Mouse (Mus musculus): ENCODE results near the gene Etv1. TPM values are rescaled to one million over a fixed set of nuclear protein-coding genes. Genes with fewer than 3 reads are reported as not detected.

Gene Etv1
- total and polyA plus RNA-seq, 3 experiments = not detected

- TF ChIP-seq MEF2A (IDR thresholded peaks at IDR 0.05; ENCODE audit: extremely low read depth, insufficient replicate concordance, low read depth, low read length, poor library complexity, severe bottlenecking) (no peak), TBP (IDR thresholded peaks at IDR 0.05; ENCODE audit: low read depth, low read length) (no peak), USF1 (IDR thresholded peaks at IDR 0.05; ENCODE audit: low read depth, low read length) (no peak), RCOR1 (IDR thresholded peaks at IDR 0.05; ENCODE audit: low read depth, low read length) (no peak), CHD1 (IDR thresholded peaks at IDR 0.05; ENCODE audit: low read depth, low read length) (no peak), SIN3A (IDR thresholded peaks at IDR 0.05; ENCODE audit: low read length) (no peak), EP300 (IDR thresholded peaks at IDR 0.05; ENCODE audit: low read depth in 1 of 2, low read length in 2 of 2) (no peak), ZMIZ1 (IDR thresholded peaks at IDR 0.05; ENCODE audit: low read depth, low read length) (no peak), POLR2AphosphoS2 (IDR thresholded peaks at IDR 0.05; ENCODE audit: low read length) (no peak), POLR2A (IDR thresholded peaks at IDR 0.05; ENCODE audit: control insufficient read depth in 1 of 2, insufficient read depth in 1 of 2, low read depth in 1 of 2, low read length in 2 of 2, poor library complexity in 1 of 2) (no peak), HCFC1 (IDR thresholded peaks at IDR 0.05; ENCODE audit: low read depth, low read length) (no peak), MYB (IDR thresholded peaks at IDR 0.05; ENCODE audit: low read depth, low read length) (no peak), TCF12 (IDR thresholded peaks at IDR 0.05; ENCODE audit: low read depth, low read length) (no peak), MAFK (IDR thresholded peaks at IDR 0.05; ENCODE audit: borderline replicate concordance, low read depth, low read length) (no peak), BHLHE40 (IDR thresholded peaks at IDR 0.05; ENCODE audit: borderline replicate concordance, low read depth, low read length) (no peak), E2F4 (IDR thresholded peaks at IDR 0.05; ENCODE audit: borderline replicate concordance, low read depth, low read length) (no peak), CTCF (IDR thresholded peaks at IDR 0.05 in 2 of 3, conservative IDR thresholded peaks at IDR 0.05 in 1 of 3; ENCODE audit: control insufficient read depth in 1 of 3, insufficient read depth in 1 of 3, low read depth in 2 of 3, low read length in 3 of 3, poor library complexity in 1 of 3, severe bottlenecking in 1 of 3) (no peak), UBTF (IDR thresholded peaks at IDR 0.05; ENCODE audit: borderline replicate concordance, insufficient read depth, low read depth, low read length) (no peak)
- H3K27ac ChIP-seq (ENCODE audit: control insufficient read depth, low read depth, low read length) = no peak overlapping the region
- no peaks in the 10 kb centered on the region for H3K27me3 ChIP-seq (ENCODE audit: control insufficient read depth in 1 of 2, insufficient read depth in 2 of 2, low read length in 2 of 2)
- no peaks in the 10 kb centered on the region for H3K9me3 ChIP-seq (replicated peaks; ENCODE audit: insufficient read depth, low read length)
- no peak for DNase-seq (ENCODE audit: low read depth, low spot score)
- no peaks in the 10 kb centered on the region for H3K4me1 ChIP-seq (ENCODE audit: control insufficient read depth in 1 of 2, insufficient read depth in 2 of 2, low read length in 2 of 2)
- H3K79me2 ChIP-seq (ENCODE audit: control insufficient read depth, insufficient read depth, low read length, poor library complexity) = no peaks in the 10 kb centered on the region
- H3K9ac ChIP-seq (ENCODE audit: control insufficient read depth, low read depth, low read length, poor library complexity, severe bottlenecking) = no peak overlapping the region
- no peak overlapping the region for H3K4me3 ChIP-seq (ENCODE audit: control insufficient read depth in 1 of 2, insufficient read depth in 1 of 2, low read depth in 2 of 2, low read length in 2 of 2)
- no peaks in the 10 kb centered on the region for H3K36me3 ChIP-seq (ENCODE audit: control insufficient read depth in 1 of 2, insufficient read depth in 2 of 2, low read length in 2 of 2)
Observed at GRCm38 (mm10) chr12:38874470-38874995, 95.4 kb downstream of the Etv1 start.

- no peaks in the 10 kb centered on the region for H3K79me2 ChIP-seq (ENCODE audit: control insufficient read depth, insufficient read depth, low read length, poor library complexity)
- H3K9me3 ChIP-seq (replicated peaks; ENCODE audit: insufficient read depth, low read length) = no peaks in the 10 kb centered on the region
- no peak overlapping the region for H3K27ac ChIP-seq (ENCODE audit: control insufficient read depth, low read depth, low read length)
- no peaks in the 10 kb centered on the region for H3K27me3 ChIP-seq (ENCODE audit: control insufficient read depth in 1 of 2, insufficient read depth in 2 of 2, low read length in 2 of 2)
- H3K4me3 ChIP-seq (ENCODE audit: control insufficient read depth in 1 of 2, insufficient read depth in 1 of 2, low read depth in 2 of 2, low read length in 2 of 2) = no peak overlapping the region
- no peak overlapping the region for H3K9ac ChIP-seq (ENCODE audit: control insufficient read depth, low read depth, low read length, poor library complexity, severe bottlenecking)
- H3K4me1 ChIP-seq (ENCODE audit: control insufficient read depth in 1 of 2, insufficient read depth in 2 of 2, low read length in 2 of 2) = no peaks in the 10 kb centered on the region
- no peak for DNase-seq (ENCODE audit: low read depth, low spot score)
- TF ChIP-seq ZMIZ1 (IDR thresholded peaks at IDR 0.05; ENCODE audit: low read depth, low read length) = no peak
- TF ChIP-seq E2F4 (IDR thresholded peaks at IDR 0.05; ENCODE audit: borderline replicate concordance, low read depth, low read length) = no peak
- no peak for TF ChIP-seq CHD1 (IDR thresholded peaks at IDR 0.05; ENCODE audit: low read depth, low read length)
- TF ChIP-seq CTCF (IDR thresholded peaks at IDR 0.05 in 2 of 3, conservative IDR thresholded peaks at IDR 0.05 in 1 of 3; ENCODE audit: control insufficient read depth in 1 of 3, insufficient read depth in 1 of 3, low read depth in 2 of 3, low read length in 3 of 3, poor library complexity in 1 of 3, severe bottlenecking in 1 of 3) = no peak
- TF ChIP-seq POLR2A (IDR thresholded peaks at IDR 0.05; ENCODE audit: control insufficient read depth in 1 of 2, insufficient read depth in 1 of 2, low read depth in 1 of 2, low read length in 2 of 2, poor library complexity in 1 of 2) = no peak
- no peak for TF ChIP-seq MAX (IDR thresholded peaks at IDR 0.05; ENCODE audit: low read length)
- TF ChIP-seq POLR2AphosphoS2 (IDR thresholded peaks at IDR 0.05; ENCODE audit: low read length) = no peak
- TF ChIP-seq RCOR1 (IDR thresholded peaks at IDR 0.05; ENCODE audit: low read depth, low read length) = no peak
- no peak for TF ChIP-seq NRF1 (IDR thresholded peaks at IDR 0.05; ENCODE audit: insufficient read depth, low read depth, low read length, poor library complexity, severe bottlenecking)
- no peak for TF ChIP-seq UBTF (IDR thresholded peaks at IDR 0.05; ENCODE audit: borderline replicate concordance, insufficient read depth, low read depth, low read length)
- no peak for TF ChIP-seq RAD21 (IDR thresholded peaks at IDR 0.05; ENCODE audit: low read depth, low read length)
- no peak for TF ChIP-seq TCF12 (IDR thresholded peaks at IDR 0.05; ENCODE audit: low read depth, low read length)
- no peak for TF ChIP-seq NELFE (IDR thresholded peaks at IDR 0.05; ENCODE audit: low read depth, low read length)
- no peak for TF ChIP-seq MEF2A (IDR thresholded peaks at IDR 0.05; ENCODE audit: extremely low read depth, insufficient replicate concordance, low read depth, low read length, poor library complexity, severe bottlenecking)
- no peak for TF ChIP-seq JUND (IDR thresholded peaks at IDR 0.05; ENCODE audit: low read depth, low read length)
- TF ChIP-seq KAT2A (conservative IDR thresholded peaks at IDR 0.05; ENCODE audit: low read depth, low read length) = no peak
- no peak for TF ChIP-seq USF2 (IDR thresholded peaks at IDR 0.05; ENCODE audit: borderline replicate concordance in 1 of 2, insufficient read depth in 1 of 2, low read depth in 1 of 2, low read length in 2 of 2)
- no peak for TF ChIP-seq MYB (IDR thresholded peaks at IDR 0.05; ENCODE audit: low read depth, low read length)
- no peak for TF ChIP-seq HCFC1 (IDR thresholded peaks at IDR 0.05; ENCODE audit: low read depth, low read length)
- no peak for TF ChIP-seq ETS1 (IDR thresholded peaks at IDR 0.05; ENCODE audit: low read depth, low read length)
- no peaks in the 10 kb centered on the region for H3K36me3 ChIP-seq (ENCODE audit: control insufficient read depth in 1 of 2, insufficient read depth in 2 of 2, low read length in 2 of 2)
Observed at GRCm38 (mm10) chr12:38904516-38904915, 125.3 kb downstream of the Etv1 start.
